Mouse (Mus musculus) adrenal gland, adult 2 months (tissue): ENCODE results near the gene Fanci. TPM values are rescaled to one million over a fixed set of nuclear protein-coding genes. Genes with fewer than 3 reads are reported as not detected.

Experiments used
- DNase-seq: peaks from one replicate; pipeline ENCODE4 v3.0.0; 2021
- polyA plus RNA-seq: library from polyadenylated mRNA; depleted of rRNA; stranded (reverse); fragments of >200 nt; gene quantifications from 2 replicates; pipeline ENCODE4 v1.2.3, GENCODE M21; 2012
- total RNA-seq, 2 experiments: library from RNA; stranded (reverse); gene quantifications; 2 replicates each; pipeline ENCODE4 v1.2.3; 2021

Fanci gene
- total and polyA plus RNA-seq, 3 experiments = 0.35 to 0.49 (median 0.37) TPM

- no peak for DNase-seq
These were observed 3.7 kb upstream of the Fanci start for GRCm38 (mm10) chr7:79387991-79388390.

- no peak for DNase-seq
These were observed 3.0 kb upstream of the Fanci start for GRCm38 (mm10) chr7:79388671-79389206.

GRCm38 (mm10) chr7:79390141-79390708, 1.5 kb upstream of the Fanci start:
- no peak for DNase-seq

GRCm38 (mm10) chr7:79391471-79391870, 258 bp upstream of the Fanci start:
- no peak for DNase-seq

- DNase-seq = no peak
These were observed 1.3 kb downstream of the Fanci start for GRCm38 (mm10) chr7:79392860-79393513.

- no peak for DNase-seq
These were observed 2.2 kb downstream of the Fanci start for GRCm38 (mm10) chr7:79393924-79394323.

- no peak for DNase-seq
These were observed 2.9 kb downstream of the Fanci start for GRCm38 (mm10) chr7:79394666-79395065.

- no peak for DNase-seq
These were observed 3.5 kb downstream of the Fanci start for GRCm38 (mm10) chr7:79395186-79395585.

- no peak for DNase-seq
These were observed 5.8 kb downstream of the Fanci start for GRCm38 (mm10) chr7:79397446-79397963.

GRCm38 (mm10) chr7:79398426-79398825, 6.7 kb downstream of the Fanci start:
- DNase-seq = no peak

GRCm38 (mm10) chr7:79398971-79399370, 7.2 kb downstream of the Fanci start:
- no peak for DNase-seq

- no peak for DNase-seq
These were observed 8.6 kb downstream of the Fanci start for GRCm38 (mm10) chr7:79400296-79400695.

GRCm38 (mm10) chr7:79414449-79415375, 23.0 kb downstream of the Fanci start:
- DNase-seq = no peak

- DNase-seq = no peak
These were observed 28.2 kb downstream of the Fanci start for GRCm38 (mm10) chr7:79419950-79420349.

GRCm38 (mm10) chr7:79422876-79423275, 31.1 kb downstream of the Fanci start:
- DNase-seq = no peak

GRCm38 (mm10) chr7:79425804-79426203, 34.1 kb downstream of the Fanci start:
- no peak for DNase-seq

GRCm38 (mm10) chr7:79428243-79428642, 36.5 kb downstream of the Fanci start:
- DNase-seq = no peak

GRCm38 (mm10) chr7:79440035-79440434, 48.3 kb downstream of the Fanci start:
- peak; percentile 25 for DNase-seq

- DNase-seq = no peak
These were observed 55.3 kb downstream of the Fanci start for GRCm38 (mm10) chr7:79447048-79447447.

GRCm38 (mm10) chr7:79447486-79447885, 55.8 kb downstream of the Fanci start:
- no peak for DNase-seq

GRCm38 (mm10) chr7:79461721-79462120, 70.0 kb downstream of the Fanci start:
- DNase-seq = no peak

GRCm38 (mm10) chr7:79463376-79464077, 71.8 kb downstream of the Fanci start:
- no peak for DNase-seq
